Mouse (Mus musculus) neural tube, embryonic 15.5 days (tissue): ENCODE results near the gene Nr1h5. TPM values are rescaled to one million over a fixed set of nuclear protein-coding genes. Genes with fewer than 3 reads are reported as not detected.
A peak's percentile ranks its signal among the peaks of the same experiment; 100 is the strongest.

ENCODE experiments used
- ATAC-seq: fragments of 200-750 bp; cut with Nextera tagmentation; 2 replicates; pipeline ENCODE4 v1.8.0; 2017; ENCODE audit warnings: mild to moderate bottlenecking, moderate TSS enrichment, moderate library complexity; ENCODE audit not compliant: low FRiP score
- H3K27ac ChIP-seq: fragments of 300-500 bp; sonication (generic); replicated peaks from 2 replicates; pipeline ENCODE4 v1.5.1; 2015; ENCODE audit warnings: mild to moderate bottlenecking, inconsistent platforms
- H3K27me3 ChIP-seq: fragments of 300-500 bp; sonication (generic); replicated peaks from 2 replicates; pipeline ENCODE4 v1.6.1; 2015; ENCODE audit warnings: inconsistent platforms
- H3K36me3 ChIP-seq: fragments of 300-500 bp; sonication (generic); 2 replicates; pipeline ENCODE4 v1.6.1; 2015; ENCODE audit warnings: inconsistent platforms
- H3K4me1 ChIP-seq: fragments of 300-500 bp; sonication (generic); 2 replicates; pipeline ENCODE4 v1.6.1; 2015; ENCODE audit warnings: inconsistent platforms
- H3K4me2 ChIP-seq: fragments of 300-500 bp; sonication (generic); 2 replicates; pipeline ENCODE4 v1.6.1; 2015; ENCODE audit warnings: inconsistent platforms, mild to moderate bottlenecking, moderate library complexity
- H3K4me3 ChIP-seq: fragments of 300-500 bp; sonication (generic); replicated peaks from 2 replicates; pipeline ENCODE4 v1.5.1; 2015; ENCODE audit warnings: mild to moderate bottlenecking, inconsistent platforms
- H3K9ac ChIP-seq: fragments of 300-500 bp; sonication (generic); replicated peaks from 2 replicates; pipeline ENCODE4 v1.6.1; 2015; ENCODE audit warnings: mild to moderate bottlenecking, inconsistent platforms
- H3K9me3 ChIP-seq: fragments of 300-500 bp; sonication (generic); replicated peaks from 2 replicates; pipeline ENCODE4 v1.6.1; 2016; ENCODE audit warnings: inconsistent platforms
- WGBS: fragments of 180-500 bp; shearing (Covaris S2); methylation state at CpG from one replicate; pipeline ENCODE4 v1.1.7; 2015; ENCODE audit warnings: mixed read lengths; 5-methylcytosine and 5-hydroxymethylcytosine counted together
- polyA plus RNA-seq: library from polyadenylated mRNA; unstranded; fragments of >200 nt; fragmentation: Nextera tagmentation; extraction: Ambion mirVana; gene quantifications from 2 replicates; pipeline ENCODE4 v1.2.1, GENCODE M21; 2015

Gene Nr1h5
- 0.06 and 0.15 TPM in 2 replicates for polyA plus RNA-seq

DNA sequence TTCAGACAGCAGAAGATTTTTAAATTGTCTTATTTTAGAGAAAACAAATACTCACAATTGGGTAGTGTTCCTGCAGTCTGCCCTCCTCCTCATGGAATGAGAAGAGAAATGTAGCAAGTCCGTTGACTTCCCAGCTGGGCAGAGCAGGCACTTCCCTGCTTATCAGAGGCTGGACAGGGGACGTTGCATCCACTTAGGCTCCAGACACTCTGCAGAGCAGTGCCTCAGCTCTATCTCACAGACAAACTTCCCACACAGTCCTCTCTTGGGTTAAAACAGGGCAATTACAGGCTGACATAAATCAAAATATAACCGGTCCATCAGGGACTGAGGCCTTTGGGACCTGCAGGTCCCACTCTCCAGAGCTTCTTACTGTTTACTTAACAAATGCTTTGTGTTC, at the start of gene Nr1h5:
Nr1h5 (minus strand) TSS at position 101 of the 400 bp plus-strand sequence.
- Histone ChIP-seq H3K4me3 (no peak within 1 kb of the TSS), H3K9ac (no peak within 1 kb of the TSS), H3K4me1 (no peaks in the 10 kb centered on the region), H3K27me3 (no peaks in the 10 kb centered on the region), H3K36me3 (no peaks in the 10 kb centered on the region), H3K27ac (no peak within 1 kb of the TSS), H3K4me2 (no peak within 1 kb of the TSS), H3K9me3 (no peaks in the 10 kb centered on the region)
- 48% methylated on average over 3 of the region's 3 CpGs for WGBS
- ATAC-seq, result no peak

DNA sequence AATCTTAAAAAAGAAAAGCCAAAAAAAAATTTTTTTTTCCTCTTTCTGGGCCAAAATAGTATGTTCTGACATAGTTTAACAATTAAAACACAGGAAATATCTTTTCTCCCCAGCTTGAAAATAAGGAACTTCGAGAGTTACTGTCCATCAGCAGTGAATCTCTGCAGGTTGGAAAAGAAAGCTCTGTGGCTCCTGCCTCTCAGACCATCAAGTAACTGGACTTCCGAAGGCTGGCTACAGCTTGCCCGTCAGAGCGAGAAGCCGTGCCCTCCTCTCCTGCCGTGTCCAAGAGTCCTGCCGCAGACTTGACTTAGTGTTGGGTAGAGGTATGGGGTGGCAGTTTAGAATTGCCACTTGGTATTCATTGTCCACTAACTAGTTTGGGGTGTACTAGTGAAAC, 37.7 kb upstream of the Nr1h5 start:
- ATAC-seq, result no peak
- Histone ChIP-seq H3K4me1 (peaks cover 9% of the 10 kb centered on the region), H3K9ac (no peak overlapping the region), H3K27me3 (no peaks in the 10 kb centered on the region), H3K9me3 (no peaks in the 10 kb centered on the region), H3K36me3 (peaks cover 62% of the 10 kb centered on the region), H3K4me3 (no peak overlapping the region), H3K4me2 (no peak overlapping the region), H3K27ac (no peak overlapping the region)
- 96% methylated on average over 7 of the region's 7 CpGs for WGBS

DNA sequence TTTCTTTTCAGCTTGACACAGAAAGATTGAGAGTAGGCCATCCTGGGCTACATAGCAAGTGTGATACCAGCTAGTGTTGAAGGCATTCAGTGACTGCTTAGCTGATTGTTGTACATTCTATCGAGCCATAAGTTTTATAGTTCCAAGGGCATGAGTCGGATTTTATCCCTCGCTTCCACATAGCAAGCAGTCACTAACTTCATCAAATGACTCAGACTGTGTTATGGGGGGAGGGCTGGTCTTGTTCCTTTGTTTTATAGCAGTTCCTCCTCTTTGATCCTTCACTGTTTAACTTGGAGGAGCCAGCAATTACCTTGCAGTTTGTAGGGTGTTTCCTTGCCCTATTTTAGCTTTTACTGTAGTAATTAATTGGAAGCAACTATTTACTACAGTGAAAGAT, 33.7 kb upstream of the Nr1h5 start:
- H3K27me3 ChIP-seq, result no peaks in the 10 kb centered on the region
- peaks cover 43% of the 10 kb centered on the region for H3K36me3 ChIP-seq
- no peak overlapping the region for H3K9ac ChIP-seq
- no peak overlapping the region for H3K27ac ChIP-seq
- 69% methylated on average over 3 of the region's 3 CpGs for WGBS
- H3K9me3 ChIP-seq, result no peaks in the 10 kb centered on the region
- ATAC-seq, result no peak
- H3K4me1 ChIP-seq, result peaks cover 19% of the 10 kb centered on the region
- no peak overlapping the region for H3K4me3 ChIP-seq
- 0 out of 2 replicates have a peak overlapping the region, but pooled peaks have one; percentile 62 for H3K4me2 ChIP-seq

DNA sequence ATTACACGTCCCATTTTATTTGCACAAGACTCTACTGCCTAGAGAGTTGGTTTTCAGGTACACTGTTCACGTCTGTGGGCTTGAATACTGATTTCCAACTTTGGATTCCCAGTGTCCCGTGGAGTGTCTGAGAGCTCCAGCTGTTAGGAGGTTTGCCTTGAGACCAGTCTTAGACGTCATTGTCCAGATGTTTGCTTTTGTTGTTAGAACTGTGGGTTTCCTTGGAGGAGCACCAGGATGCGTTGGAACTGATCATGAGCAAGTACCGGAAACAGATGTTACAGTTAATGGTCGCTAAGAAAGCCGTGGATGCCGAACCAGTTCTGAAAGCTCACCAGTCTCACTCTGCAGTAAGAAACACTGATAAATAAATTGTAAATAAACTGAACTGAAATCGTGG, 33.1 kb upstream of the Nr1h5 start:
- Histone ChIP-seq H3K4me2 (peak overlapping the region; percentile 62), H3K27me3 (no peaks in the 10 kb centered on the region), H3K27ac (0 out of 2 replicates have a peak overlapping the region, but pooled peaks have one; percentile 94), H3K9me3 (no peaks in the 10 kb centered on the region), H3K9ac (no peak overlapping the region), H3K36me3 (peaks cover 38% of the 10 kb centered on the region), H3K4me3 (no peak overlapping the region), H3K4me1 (peaks cover 19% of the 10 kb centered on the region)
- WGBS, result 67% methylated on average over 10 of the region's 10 CpGs
- ATAC-seq, result no peak

DNA sequence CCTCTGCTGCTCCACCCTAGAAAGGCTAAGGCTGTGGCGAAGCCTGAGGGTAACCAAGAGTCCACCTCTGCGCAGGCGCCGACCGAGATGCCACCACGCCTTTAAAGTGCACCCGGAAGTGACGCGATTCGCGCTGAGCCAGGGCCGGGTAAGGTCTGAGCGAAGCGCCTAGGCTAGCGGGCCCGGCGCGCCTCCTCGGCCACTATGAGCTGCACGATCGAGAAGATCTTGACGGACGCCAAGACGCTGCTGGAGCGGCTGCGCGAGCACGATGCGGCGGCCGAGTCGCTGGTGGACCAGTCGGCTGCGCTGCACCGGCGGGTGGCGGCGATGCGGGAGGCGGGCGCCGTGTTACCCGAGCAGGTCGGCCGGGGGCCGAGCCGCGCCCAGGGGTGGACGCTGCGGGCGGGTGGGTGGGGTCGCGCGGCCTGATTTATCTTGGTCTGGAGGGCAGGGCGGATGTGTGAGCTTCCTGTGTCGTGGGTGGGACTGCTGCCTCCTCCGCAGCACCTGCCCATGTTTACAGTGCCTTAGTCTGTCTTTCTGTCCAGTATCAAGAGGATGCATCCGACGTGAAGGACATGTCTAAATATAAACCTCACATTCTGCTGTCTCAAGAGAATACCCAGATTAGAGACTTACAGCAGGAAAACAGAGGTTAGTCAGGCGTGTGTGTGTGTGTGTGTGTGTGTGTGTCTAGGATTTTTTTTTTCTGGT, 31.8 kb upstream of the Nr1h5 start, which contains the start of gene Sike1:
Sike1 (plus strand) TSS at position 104 of the 717 bp plus-strand sequence.
- Histone ChIP-seq H3K27ac (peak within 1 kb of the TSS; percentile 94), H3K9ac (peak within 1 kb of the TSS; percentile 86), H3K4me1 (peaks cover 19% of the 10 kb centered on the region), H3K4me2 (peak within 1 kb of the TSS; percentile 62), H3K9me3 (no peaks in the 10 kb centered on the region), H3K36me3 (peaks cover 29% of the 10 kb centered on the region), H3K27me3 (no peaks in the 10 kb centered on the region), H3K4me3 (peak within 1 kb of the TSS; percentile 87)
- under 1% methylated on average over 60 of the region's 60 CpGs for WGBS
- peak; percentile 99 for ATAC-seq

DNA sequence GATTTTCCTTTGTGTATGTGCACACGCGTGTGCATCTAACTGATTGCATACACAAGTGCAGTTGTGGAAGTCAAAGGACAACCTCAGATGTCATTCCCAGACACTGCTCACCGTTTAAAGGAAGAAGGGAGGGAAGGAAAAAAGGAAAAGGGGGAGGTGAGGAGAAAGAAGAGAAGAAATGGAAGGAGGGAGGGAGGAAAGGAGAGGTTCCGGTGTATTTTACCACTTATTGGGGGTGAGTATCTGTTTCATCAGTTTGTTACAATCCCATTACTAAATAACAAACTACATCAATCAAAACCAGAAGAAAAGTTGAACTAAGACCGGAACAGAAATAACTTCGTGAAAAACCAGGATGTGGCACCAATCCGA, 31.3 kb upstream of the Nr1h5 start:
- peak overlapping the region; percentile 94 for H3K27ac ChIP-seq
- peak overlapping the region; percentile 87 for H3K4me3 ChIP-seq
- peak; percentile 30 for ATAC-seq
- H3K4me2 ChIP-seq, result peak overlapping the region; percentile 62
- peak overlapping the region; percentile 86 for H3K9ac ChIP-seq
- H3K36me3 ChIP-seq, result peaks cover 24% of the 10 kb centered on the region
- no peaks in the 10 kb centered on the region for H3K27me3 ChIP-seq
- H3K9me3 ChIP-seq, result no peaks in the 10 kb centered on the region
- peaks cover 19% of the 10 kb centered on the region for H3K4me1 ChIP-seq
- WGBS, result 51% methylated on average over 7 of the region's 7 CpGs

DNA sequence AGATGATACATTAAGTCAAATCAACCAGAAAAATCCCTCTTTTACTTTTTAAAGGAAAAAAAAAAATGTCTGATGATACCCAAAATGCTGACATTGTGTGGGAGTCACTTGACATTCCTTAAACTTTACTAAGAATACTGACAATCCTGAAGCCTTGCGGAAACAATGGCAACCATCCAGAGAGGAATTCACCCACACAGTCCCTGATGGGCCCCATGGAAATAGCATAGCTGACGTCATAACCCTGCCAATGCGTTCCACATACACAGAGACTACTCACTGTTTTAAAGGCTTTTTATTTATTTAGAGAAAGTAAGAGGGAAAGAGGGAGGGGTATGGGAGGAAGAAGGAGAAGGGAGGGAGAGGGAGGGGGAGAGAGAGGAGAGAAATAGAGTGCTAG, 29.0 kb upstream of the Nr1h5 start:
- H3K4me1 ChIP-seq, result peaks cover 19% of the 10 kb centered on the region
- H3K27me3 ChIP-seq, result no peaks in the 10 kb centered on the region
- 44% methylated on average over 3 of the region's 3 CpGs for WGBS
- H3K4me2 ChIP-seq, result no peak overlapping the region
- H3K4me3 ChIP-seq, result no peak overlapping the region
- H3K9ac ChIP-seq, result no peak overlapping the region
- no peak for ATAC-seq
- H3K9me3 ChIP-seq, result no peaks in the 10 kb centered on the region
- H3K27ac ChIP-seq, result no peak overlapping the region
- H3K36me3 ChIP-seq, result peaks cover 3% of the 10 kb centered on the region; the same call in 1 of the 2 replicates

DNA sequence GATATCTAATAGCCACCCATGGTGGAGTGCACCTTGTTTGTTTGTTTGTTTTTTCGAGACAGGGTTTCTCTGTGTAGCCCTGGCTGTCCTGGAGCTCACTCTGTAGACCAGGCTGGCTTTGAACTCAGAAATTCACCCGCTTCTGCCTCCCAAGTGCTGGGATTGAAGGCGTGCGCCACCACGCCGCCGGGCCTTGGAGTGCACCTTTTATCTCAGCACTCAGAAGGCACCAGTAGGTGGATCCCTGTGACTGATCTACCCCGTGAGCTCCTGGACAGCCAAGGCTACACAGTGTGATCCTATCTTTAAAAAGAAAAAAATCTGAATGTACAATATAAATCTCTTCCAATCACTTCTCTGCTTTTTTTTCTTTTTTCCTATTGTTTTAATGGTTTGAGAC, 27.1 kb upstream of the Nr1h5 start:
- Histone ChIP-seq H3K36me3 (no peaks in the 10 kb centered on the region), H3K4me3 (no peak overlapping the region), H3K4me1 (peaks cover 4% of the 10 kb centered on the region), H3K27me3 (no peaks in the 10 kb centered on the region), H3K4me2 (no peak overlapping the region), H3K9ac (no peak overlapping the region), H3K9me3 (no peaks in the 10 kb centered on the region), H3K27ac (no peak overlapping the region)
- WGBS, result 79% methylated on average over 8 of the region's 8 CpGs
- no peak for ATAC-seq

DNA sequence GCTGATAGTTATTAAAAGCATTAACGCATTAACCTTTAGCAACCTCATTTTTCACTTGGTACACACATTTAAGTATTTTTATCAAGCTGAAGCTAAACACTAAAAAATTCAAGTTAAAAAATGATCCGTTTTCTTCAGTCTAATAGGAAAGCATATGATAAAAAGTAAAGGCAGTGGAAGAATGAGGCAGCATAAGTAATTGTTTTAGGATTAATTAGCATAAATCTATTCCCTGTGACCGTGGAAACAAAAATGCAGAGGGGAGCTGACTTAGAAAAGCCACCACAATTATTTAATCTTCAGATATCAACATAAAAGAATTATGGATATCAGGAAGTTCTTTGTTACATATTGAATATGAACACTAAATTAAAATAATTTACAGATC, 16.4 kb upstream of the Nr1h5 start:
- ATAC-seq, result peak; percentile 30; the same call in 1 of the 2 replicates

DNA sequence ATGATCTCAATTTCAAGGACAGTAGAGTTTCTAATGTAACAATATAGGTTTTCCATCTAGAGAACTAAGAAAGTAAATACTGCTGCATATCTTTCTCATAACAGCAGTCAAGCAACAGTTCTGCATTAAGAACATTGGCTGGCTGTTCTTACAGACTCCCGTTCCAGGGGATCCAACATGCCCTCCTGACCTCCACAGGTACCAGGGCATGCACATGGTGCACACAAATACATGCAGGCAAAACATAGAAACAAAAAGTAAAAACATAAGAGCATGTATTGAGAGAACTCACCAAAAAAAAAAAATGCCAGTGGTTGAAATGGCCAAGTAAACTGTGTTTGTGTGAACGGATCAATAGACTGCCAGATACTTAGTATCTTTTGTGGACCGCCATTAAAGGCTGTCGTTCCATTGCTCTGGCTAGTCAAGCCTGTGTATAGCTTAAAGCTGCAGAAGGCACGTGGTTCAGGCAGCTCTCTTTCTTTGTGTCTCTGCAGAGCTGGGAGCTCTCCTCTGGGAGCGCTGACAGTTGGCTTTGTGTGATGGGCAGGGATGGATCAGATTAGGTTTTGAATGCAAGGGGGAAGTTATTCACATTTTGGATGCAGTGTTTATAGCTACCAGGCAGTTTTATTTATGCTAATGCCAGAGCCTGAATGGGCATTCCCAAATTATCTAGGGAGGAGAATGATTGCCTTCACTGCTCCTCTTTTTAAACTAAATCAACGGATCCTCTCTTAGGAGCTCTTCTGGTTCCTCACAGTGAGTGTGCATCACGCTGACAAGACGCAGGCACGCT, 15.8 kb upstream of the Nr1h5 start:
- Histone ChIP-seq H3K4me3 (peak overlapping the region; percentile 17), H3K27me3 (no peaks in the 10 kb centered on the region), H3K4me2 (peak overlapping the region; percentile 50), H3K36me3 (no peaks in the 10 kb centered on the region), H3K9me3 (no peaks in the 10 kb centered on the region), H3K27ac (peak overlapping the region; percentile 76), H3K4me1 (peaks cover 9% of the 10 kb centered on the region), H3K9ac (peak overlapping the region; percentile 32)
- WGBS, result 8% methylated on average over 10 of the region's 10 CpGs
- peak; percentile 97 for ATAC-seq

More for the DNA sequence above, 16.4 kb upstream of the Nr1h5 start:
- H3K4me3 ChIP-seq, result peak overlapping the region; percentile 17; the same call in 1 of the 2 replicates
- H3K4me2 ChIP-seq, result peak overlapping the region; percentile 50
- no peaks in the 10 kb centered on the region for H3K36me3 ChIP-seq
- H3K9ac ChIP-seq, result peak overlapping the region; percentile 32; the same call in 1 of the 2 replicates
- H3K9me3 ChIP-seq, result no peaks in the 10 kb centered on the region
- peaks cover 9% of the 10 kb centered on the region for H3K4me1 ChIP-seq
- H3K27me3 ChIP-seq, result no peaks in the 10 kb centered on the region
- H3K27ac ChIP-seq, result peak overlapping the region; percentile 76
- WGBS, result 21% methylated on average over 3 of the region's 3 CpGs

DNA sequence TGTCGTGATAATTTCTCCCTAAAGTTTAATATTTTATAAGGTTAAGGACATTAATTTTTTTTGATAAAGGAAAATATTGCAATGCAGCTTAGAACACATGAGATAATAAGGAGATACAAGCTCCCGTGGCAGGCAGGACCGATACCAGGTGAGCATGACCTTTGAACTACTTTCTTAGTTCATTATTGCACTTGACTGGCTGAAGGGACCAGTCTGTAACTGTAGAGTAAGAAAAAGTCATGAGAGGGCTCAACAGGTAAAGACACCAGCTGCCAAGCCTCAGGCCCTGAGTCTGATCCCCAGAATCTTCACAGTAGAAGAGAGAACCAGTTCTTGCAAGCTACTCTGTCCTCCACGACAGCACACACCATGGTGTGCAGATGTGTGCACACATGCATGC, 13.0 kb upstream of the Nr1h5 start:
- Histone ChIP-seq H3K9ac (no peak overlapping the region), H3K27ac (no peak overlapping the region), H3K4me2 (no peak overlapping the region), H3K27me3 (no peaks in the 10 kb centered on the region), H3K4me1 (peaks cover 9% of the 10 kb centered on the region), H3K9me3 (no peaks in the 10 kb centered on the region), H3K4me3 (no peak overlapping the region), H3K36me3 (no peaks in the 10 kb centered on the region)
- WGBS, result 86% methylated on average over 4 of the region's 4 CpGs
- no peak for ATAC-seq

DNA sequence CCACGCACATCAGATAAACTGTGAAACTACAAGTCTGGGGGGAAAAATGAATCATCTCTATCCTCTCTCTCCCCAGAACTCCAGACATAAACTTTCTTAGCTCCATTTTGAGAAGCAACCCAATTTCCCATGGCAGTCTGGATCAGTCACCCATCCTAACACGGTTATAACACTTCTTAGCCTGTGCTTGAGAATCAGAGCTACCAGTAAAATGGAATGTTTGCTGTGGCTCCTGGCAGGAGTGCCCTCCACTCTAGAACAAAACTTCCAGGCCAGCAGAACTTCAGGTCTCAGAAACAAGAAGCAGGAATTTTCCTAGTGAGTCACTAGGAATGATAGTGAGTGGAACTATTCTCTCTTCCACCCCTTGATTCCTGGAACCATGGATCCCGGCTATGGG, 6.6 kb upstream of the Nr1h5 start:
- Histone ChIP-seq H3K27me3 (no peaks in the 10 kb centered on the region), H3K36me3 (no peaks in the 10 kb centered on the region), H3K27ac (no peak overlapping the region), H3K4me3 (no peak overlapping the region), H3K4me1 (no peaks in the 10 kb centered on the region), H3K9me3 (no peaks in the 10 kb centered on the region), H3K4me2 (no peak overlapping the region), H3K9ac (no peak overlapping the region)
- ATAC-seq, result no peak
- 84% methylated on average over 3 of the region's 3 CpGs for WGBS
